Mouse (Mus musculus): ENCODE results near the gene Katnb1. TPM values are rescaled to one million over a fixed set of nuclear protein-coding genes. Genes with fewer than 3 reads are reported as not detected.

Gene Katnb1
- polyA plus RNA-seq, 2 experiments, result 21.6 to 31.6 TPM

DNA sequence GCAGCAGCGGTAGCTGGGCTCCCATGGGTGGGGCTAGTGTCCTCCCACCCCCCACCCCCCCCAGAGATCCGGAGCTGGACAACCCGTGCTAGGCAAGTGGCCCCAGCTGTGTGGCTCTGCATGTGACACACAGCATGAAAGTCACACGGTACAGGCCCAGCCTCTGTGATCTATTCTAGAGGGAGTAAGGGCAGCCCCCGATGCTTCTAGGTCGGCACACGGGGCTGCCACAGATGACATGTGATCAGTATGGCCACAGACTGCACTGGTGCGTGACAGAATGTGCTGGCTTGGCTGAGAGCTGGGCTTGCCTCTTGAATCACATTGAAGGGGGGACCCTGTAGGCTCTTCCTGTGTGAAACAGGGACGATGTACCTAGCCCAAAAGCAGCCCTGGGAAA is 46.7 kb downstream of the Katnb1 start:
- no peaks in the 10 kb centered on the region for H3K27me3 ChIP-seq (ENCODE audit: control insufficient read depth, insufficient read depth, low read length)
- no peak overlapping the region for H3K4me2 ChIP-seq (replicated peaks; ENCODE audit: low read depth, low read length, severe bottlenecking)
- no peak overlapping the region for H3K9ac ChIP-seq (ENCODE audit: low read depth, low read length, severe bottlenecking)
- no peak for TF ChIP-seq POLR2A (IDR thresholded peaks at IDR 0.05; ENCODE audit: borderline replicate concordance, extremely low read depth, insufficient read depth, insufficient read length)
- no peak overlapping the region for H3K4me3 ChIP-seq (replicated peaks; ENCODE audit: low read length)
- DNase-seq (ENCODE audit: low spot score), result no peak
- no peaks in the 10 kb centered on the region for H3K4me1 ChIP-seq (ENCODE audit: control insufficient read depth, insufficient read depth, low read length)
- no peak overlapping the region for H3K27ac ChIP-seq (replicated peaks; ENCODE audit: low read depth, low read length)
- H3K36me3 ChIP-seq (ENCODE audit: control insufficient read depth, insufficient read depth, low read length), result peaks cover 8% of the 10 kb centered on the region
- WGBS, result 69% methylated on average over 9 of the region's 9 CpGs
- H3K9me3 ChIP-seq (ENCODE audit: control insufficient read depth, low read length), result no peaks in the 10 kb centered on the region
- ATAC-seq (ENCODE audit: low FRiP score, low read depth), result no peak

DNA sequence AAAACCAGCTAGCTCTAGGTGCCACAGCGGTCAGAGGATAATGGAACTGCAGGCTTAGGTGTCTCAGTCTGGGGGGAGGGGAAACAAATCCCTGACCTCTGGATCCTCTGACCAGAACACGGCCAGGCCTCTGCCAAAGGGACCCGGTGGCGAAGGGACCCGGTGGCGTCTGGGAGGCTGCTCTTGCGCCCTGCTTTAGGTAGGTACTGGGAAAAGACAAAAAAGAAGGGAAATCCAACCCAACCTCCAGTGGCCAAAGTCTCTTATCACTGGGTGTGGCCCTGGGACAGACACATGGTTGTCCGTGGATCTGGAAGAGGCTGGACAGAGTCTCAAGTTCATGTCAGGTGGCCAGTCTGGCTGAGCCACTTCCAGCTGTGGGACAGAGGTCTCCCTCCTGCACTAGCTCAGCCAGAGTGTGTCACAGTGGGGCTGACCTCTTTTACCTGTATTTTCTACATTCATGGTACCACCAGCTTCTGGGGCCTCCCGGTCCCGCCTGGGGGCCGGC is 47.8 kb downstream of the Katnb1 start:
- ATAC-seq (ENCODE audit: low FRiP score, low read depth) (no peak), DNase-seq (ENCODE audit: low spot score) (no peak)
- no peak overlapping the region for H3K27ac ChIP-seq (replicated peaks; ENCODE audit: low read depth, low read length)
- no peak overlapping the region for H3K9ac ChIP-seq (ENCODE audit: low read depth, low read length, severe bottlenecking)
- WGBS, result 94% methylated on average over 11 of the region's 11 CpGs
- no peaks in the 10 kb centered on the region for H3K27me3 ChIP-seq (ENCODE audit: control insufficient read depth, insufficient read depth, low read length)
- no peak overlapping the region for H3K4me3 ChIP-seq (replicated peaks; ENCODE audit: low read length)
- peaks cover 8% of the 10 kb centered on the region for H3K36me3 ChIP-seq (ENCODE audit: control insufficient read depth, insufficient read depth, low read length)
- no peaks in the 10 kb centered on the region for H3K9me3 ChIP-seq (ENCODE audit: control insufficient read depth, low read length)
- H3K4me1 ChIP-seq (ENCODE audit: control insufficient read depth, insufficient read depth, low read length), result no peaks in the 10 kb centered on the region
- H3K4me2 ChIP-seq (replicated peaks; ENCODE audit: low read depth, low read length, severe bottlenecking), result no peak overlapping the region
- no peak for TF ChIP-seq POLR2A (IDR thresholded peaks at IDR 0.05; ENCODE audit: borderline replicate concordance, extremely low read depth, insufficient read depth, insufficient read length)

DNA sequence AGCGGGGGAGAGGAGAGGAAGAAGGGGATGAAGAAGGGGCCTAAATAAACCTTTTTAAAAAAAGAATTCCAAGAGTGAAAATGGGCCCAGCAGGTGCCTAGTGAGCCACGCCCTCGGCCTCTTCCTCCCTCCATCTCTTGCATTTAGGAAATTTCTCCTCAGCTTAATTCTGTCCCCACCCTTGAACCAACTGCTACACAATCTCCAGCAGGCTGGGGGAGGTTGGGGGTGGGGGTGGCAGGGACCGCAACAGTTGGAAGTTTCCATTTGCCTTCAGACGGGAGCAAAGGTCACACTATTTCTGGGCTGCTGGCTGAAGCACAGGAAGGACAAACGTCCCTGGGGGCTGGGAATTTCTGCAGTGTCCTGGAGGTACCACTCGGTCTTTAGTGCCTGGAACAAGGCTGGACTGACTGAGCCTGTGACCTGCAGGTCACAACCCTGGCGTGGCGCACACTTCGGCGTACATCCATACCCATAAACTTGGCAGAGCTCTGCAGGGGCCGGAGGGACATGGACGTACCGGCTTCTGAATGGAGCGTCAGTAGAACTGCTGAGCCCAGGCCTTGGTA is 50.1 kb downstream of the Katnb1 start:
- Histone ChIP-seq H3K36me3 (ENCODE audit: control insufficient read depth, insufficient read depth, low read length) (peaks cover 12% of the 10 kb centered on the region), H3K4me2 (replicated peaks; ENCODE audit: low read depth, low read length, severe bottlenecking) (no peak overlapping the region), H3K9ac (ENCODE audit: low read depth, low read length, severe bottlenecking) (no peak overlapping the region), H3K27ac (replicated peaks; ENCODE audit: low read depth, low read length) (no peak overlapping the region), H3K4me1 (ENCODE audit: control insufficient read depth, insufficient read depth, low read length) (no peaks in the 10 kb centered on the region), H3K9me3 (ENCODE audit: control insufficient read depth, low read length) (no peaks in the 10 kb centered on the region), H3K4me3 (replicated peaks; ENCODE audit: low read length) (no peak overlapping the region), H3K27me3 (ENCODE audit: control insufficient read depth, insufficient read depth, low read length) (no peaks in the 10 kb centered on the region)
- WGBS, result 54% methylated on average over 15 of the region's 15 CpGs
- DNase-seq (ENCODE audit: low spot score), result no peak
- no peak for ATAC-seq (ENCODE audit: low FRiP score, low read depth)
- TF ChIP-seq POLR2A (IDR thresholded peaks at IDR 0.05; ENCODE audit: borderline replicate concordance, extremely low read depth, insufficient read depth, insufficient read length), result no peak

DNA sequence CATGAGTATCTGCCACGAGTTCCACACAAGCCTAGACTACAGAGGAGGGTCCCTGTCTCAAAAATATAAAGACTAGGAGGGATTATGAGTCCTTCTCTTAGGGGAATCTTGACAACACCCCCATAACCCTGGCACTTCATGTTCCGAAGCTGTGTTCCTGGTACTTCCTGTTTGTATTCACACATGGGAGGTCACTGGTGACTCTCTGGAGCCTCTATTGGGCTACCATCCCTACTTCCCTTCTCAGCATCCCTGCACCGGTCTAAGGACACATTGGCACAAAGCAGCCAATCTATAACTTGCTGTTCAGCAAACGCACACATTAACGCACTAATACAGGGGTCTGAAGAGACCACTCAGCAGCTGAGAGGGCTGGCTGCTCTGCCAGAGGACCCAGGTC is 51.0 kb downstream of the Katnb1 start:
- Histone ChIP-seq H3K4me2 (replicated peaks; ENCODE audit: low read depth, low read length, severe bottlenecking) (no peak overlapping the region), H3K27ac (replicated peaks; ENCODE audit: low read depth, low read length) (no peak overlapping the region), H3K9me3 (ENCODE audit: control insufficient read depth, low read length) (no peaks in the 10 kb centered on the region), H3K9ac (ENCODE audit: low read depth, low read length, severe bottlenecking) (no peak overlapping the region), H3K27me3 (ENCODE audit: control insufficient read depth, insufficient read depth, low read length) (0 out of 2 replicates have a peak, but pooled peaks cover 2% of the 10 kb centered on the region), H3K36me3 (ENCODE audit: control insufficient read depth, insufficient read depth, low read length) (peaks cover 11% of the 10 kb centered on the region), H3K4me1 (ENCODE audit: control insufficient read depth, insufficient read depth, low read length) (no peaks in the 10 kb centered on the region), H3K4me3 (replicated peaks; ENCODE audit: low read length) (no peak overlapping the region)
- 87% methylated on average over 5 of the region's 5 CpGs for WGBS
- DNase-seq (ENCODE audit: low spot score), result no peak
- no peak for TF ChIP-seq POLR2A (IDR thresholded peaks at IDR 0.05; ENCODE audit: borderline replicate concordance, extremely low read depth, insufficient read depth, insufficient read length)
- ATAC-seq (ENCODE audit: low FRiP score, low read depth), result no peak

DNA sequence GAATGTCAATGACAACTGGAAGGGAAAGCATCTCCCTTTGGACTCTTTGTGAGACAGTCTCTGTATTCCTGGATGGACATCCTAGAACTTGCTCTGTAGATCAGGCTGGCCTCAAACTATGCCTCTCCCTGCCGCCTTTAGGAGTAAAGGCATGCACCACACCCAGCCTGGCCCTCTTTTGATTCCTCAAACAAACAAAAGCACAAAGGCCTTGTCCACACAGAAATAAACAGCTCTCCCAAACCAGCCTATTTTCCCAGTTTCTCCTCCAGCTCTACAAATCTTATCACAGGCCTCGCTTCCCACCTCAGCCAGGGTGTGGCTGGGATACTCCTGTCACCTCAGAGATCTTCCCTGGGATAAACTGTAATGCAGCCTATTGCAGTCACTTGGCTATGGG is 53.2 kb downstream of the Katnb1 start:
- Histone ChIP-seq H3K9ac (ENCODE audit: low read depth, low read length, severe bottlenecking) (no peak overlapping the region), H3K36me3 (ENCODE audit: control insufficient read depth, insufficient read depth, low read length) (peaks cover 13% of the 10 kb centered on the region), H3K4me3 (replicated peaks; ENCODE audit: low read length) (no peak overlapping the region), H3K27me3 (ENCODE audit: control insufficient read depth, insufficient read depth, low read length) (peaks cover 6% of the 10 kb centered on the region; the same call in 1 of the 2 replicates), H3K4me2 (replicated peaks; ENCODE audit: low read depth, low read length, severe bottlenecking) (no peak overlapping the region), H3K9me3 (ENCODE audit: control insufficient read depth, low read length) (no peaks in the 10 kb centered on the region), H3K27ac (replicated peaks; ENCODE audit: low read depth, low read length) (no peak overlapping the region), H3K4me1 (ENCODE audit: control insufficient read depth, insufficient read depth, low read length) (peaks cover 14% of the 10 kb centered on the region)
- WGBS, result 87% methylated on average over 2 of the region's 2 CpGs
- ATAC-seq (ENCODE audit: low FRiP score, low read depth) (no peak), DNase-seq (ENCODE audit: low spot score) (no peak)
- TF ChIP-seq POLR2A (IDR thresholded peaks at IDR 0.05; ENCODE audit: borderline replicate concordance, extremely low read depth, insufficient read depth, insufficient read length), result no peak

Data from limb, embryonic 14.5 days (tissue).